Mouse (Mus musculus): ENCODE data around the gene Rbm25. TPM values are rescaled to one million over a fixed set of nuclear protein-coding genes. Genes with fewer than 3 reads are reported as not detected.

The Rbm25 gene
- polyA plus RNA-seq, 1 experiment from 2014 or later: 217 TPM

DNA sequence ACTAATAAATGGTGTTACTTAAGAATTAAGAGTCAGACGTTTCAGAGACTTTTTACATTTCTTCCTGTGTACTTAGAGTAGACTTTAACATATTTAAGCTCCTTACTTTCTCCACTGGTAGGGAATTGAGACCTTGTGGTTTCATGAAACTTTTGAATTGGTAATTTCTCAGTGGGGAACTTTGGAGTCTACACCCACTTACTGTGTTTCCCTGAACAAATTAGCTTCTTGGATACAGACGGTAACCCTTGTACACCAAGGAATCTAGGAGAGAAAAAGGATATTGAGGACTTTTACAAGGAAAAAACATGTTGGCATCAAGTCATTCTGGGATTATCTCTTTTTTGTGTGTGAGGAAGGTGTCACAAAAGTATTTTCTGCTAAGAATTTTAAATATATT lies 2.8 kb downstream of the Rbm25 start:
- peaks cover 10% of the 10 kb centered on the region; the same call in 1 of the 2 replicates for H3K36me3 ChIP-seq (ENCODE audit: control insufficient read depth, insufficient read depth, low read length)
- peaks cover 3% of the 10 kb centered on the region; the same call in 1 of the 2 replicates for H3K4me1 ChIP-seq (ENCODE audit: control insufficient read depth, insufficient read depth, low read depth, low read length)
- no peak for ATAC-seq
- H3K9ac ChIP-seq (ENCODE audit: low read depth, low read length): no peak overlapping the region
- no peaks in the 10 kb centered on the region for H3K9me3 ChIP-seq (ENCODE audit: control insufficient read depth, low read length)
- H3K4me2 ChIP-seq (ENCODE audit: low read length): peak overlapping the region; percentile 40
- H3K4me3 ChIP-seq (ENCODE audit: low read length): no peak overlapping the region
- H3K27me3 ChIP-seq (replicated peaks; ENCODE audit: control insufficient read depth, insufficient read depth, low read length): no peaks in the 10 kb centered on the region
- WGBS: 38% methylated on average over 2 of the region's 2 CpGs
- H3K27ac ChIP-seq (ENCODE audit: low read depth, low read length): no peak overlapping the region

DNA sequence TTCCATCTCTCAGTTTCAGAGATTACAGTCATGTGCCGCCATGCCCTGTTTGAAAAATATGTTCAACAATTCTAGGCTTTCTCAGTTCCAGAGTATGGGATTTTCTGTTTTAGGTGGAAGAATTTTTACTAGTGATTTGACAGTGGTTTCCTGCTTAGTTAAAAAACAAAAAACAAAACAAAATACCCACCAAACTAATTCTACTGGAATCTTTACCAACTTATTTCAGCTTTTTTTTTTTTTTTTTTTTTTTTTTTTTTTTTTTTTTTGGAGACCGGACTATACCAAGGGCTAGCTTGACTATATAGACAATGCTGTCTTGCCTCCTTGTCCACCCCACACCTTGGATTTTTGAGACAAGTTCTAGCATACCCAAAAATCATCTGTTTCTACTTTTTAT lies 10.2 kb downstream of the Rbm25 start:
- Histone ChIP-seq H3K9me3 (ENCODE audit: control insufficient read depth, low read length) (no peaks in the 10 kb centered on the region), H3K4me1 (ENCODE audit: control insufficient read depth, insufficient read depth, low read depth, low read length) (no peaks in the 10 kb centered on the region), H3K27me3 (replicated peaks; ENCODE audit: control insufficient read depth, insufficient read depth, low read length) (no peaks in the 10 kb centered on the region), H3K36me3 (ENCODE audit: control insufficient read depth, insufficient read depth, low read length) (peaks cover 34% of the 10 kb centered on the region), H3K4me2 (ENCODE audit: low read length) (no peak overlapping the region), H3K9ac (ENCODE audit: low read depth, low read length) (no peak overlapping the region), H3K4me3 (ENCODE audit: low read length) (no peak overlapping the region), H3K27ac (ENCODE audit: low read depth, low read length) (no peak overlapping the region)
- ATAC-seq: no peak
- 100% methylated on average over 2 of the region's 2 CpGs for WGBS

DNA sequence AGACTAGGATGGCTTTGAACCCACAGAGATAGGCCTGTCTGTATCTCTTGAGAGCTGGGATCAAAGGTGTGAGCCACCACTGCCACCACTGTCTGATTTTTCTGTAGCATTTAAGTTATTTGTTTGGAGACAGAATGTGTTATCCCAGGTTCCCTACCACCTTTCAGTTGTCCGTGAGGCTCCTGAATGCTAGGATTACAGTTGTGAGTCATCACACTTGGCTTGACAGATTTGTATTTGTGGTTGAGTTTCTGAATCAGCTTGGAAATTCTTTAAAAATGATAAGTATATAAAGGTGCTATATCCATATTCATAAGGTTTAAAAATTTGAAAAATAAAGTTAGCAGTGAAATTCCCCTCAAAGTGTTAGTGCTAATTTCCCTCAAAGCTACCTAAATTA lies 12.1 kb downstream of the Rbm25 start:
- 83% methylated on average over 1 of the region's 1 CpGs for WGBS
- Histone ChIP-seq H3K27ac (ENCODE audit: low read depth, low read length) (no peak overlapping the region), H3K4me3 (ENCODE audit: low read length) (no peak overlapping the region), H3K4me1 (ENCODE audit: control insufficient read depth, insufficient read depth, low read depth, low read length) (no peaks in the 10 kb centered on the region), H3K27me3 (replicated peaks; ENCODE audit: control insufficient read depth, insufficient read depth, low read length) (no peaks in the 10 kb centered on the region), H3K9ac (ENCODE audit: low read depth, low read length) (no peak overlapping the region), H3K4me2 (ENCODE audit: low read length) (no peak overlapping the region), H3K9me3 (ENCODE audit: control insufficient read depth, low read length) (no peaks in the 10 kb centered on the region), H3K36me3 (ENCODE audit: control insufficient read depth, insufficient read depth, low read length) (peaks cover 32% of the 10 kb centered on the region)
- no peak for ATAC-seq

DNA sequence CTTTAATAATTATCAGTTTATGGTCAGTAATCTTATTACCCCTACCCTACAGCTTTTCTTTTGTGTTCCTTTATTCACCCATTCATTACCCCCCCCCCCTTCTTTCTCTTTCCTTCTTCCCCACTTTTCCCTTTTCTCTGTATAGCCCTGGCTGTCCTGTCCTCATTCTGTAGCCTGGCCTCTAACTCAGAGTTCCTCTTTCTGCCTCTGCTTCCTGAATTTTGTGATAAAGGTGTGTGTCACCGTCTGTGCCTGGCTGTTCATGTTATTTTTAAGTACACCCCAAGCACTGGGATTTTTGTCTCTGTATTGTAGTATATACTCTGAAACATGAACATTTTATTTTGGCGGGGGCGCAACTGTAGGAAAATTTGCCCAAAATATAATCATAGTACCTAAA lies 19.3 kb downstream of the Rbm25 start:
- no peak overlapping the region for H3K9ac ChIP-seq (ENCODE audit: low read depth, low read length)
- no peak overlapping the region for H3K27ac ChIP-seq (ENCODE audit: low read depth, low read length)
- ATAC-seq: no peak
- H3K27me3 ChIP-seq (replicated peaks; ENCODE audit: control insufficient read depth, insufficient read depth, low read length): no peaks in the 10 kb centered on the region
- no peak overlapping the region for H3K4me2 ChIP-seq (ENCODE audit: low read length)
- no peaks in the 10 kb centered on the region for H3K4me1 ChIP-seq (ENCODE audit: control insufficient read depth, insufficient read depth, low read depth, low read length)
- 96% methylated on average over 3 of the region's 3 CpGs for WGBS
- no peak overlapping the region for H3K4me3 ChIP-seq (ENCODE audit: low read length)
- peaks cover 25% of the 10 kb centered on the region for H3K36me3 ChIP-seq (ENCODE audit: control insufficient read depth, insufficient read depth, low read length)
- H3K9me3 ChIP-seq (ENCODE audit: control insufficient read depth, low read length): no peaks in the 10 kb centered on the region

DNA sequence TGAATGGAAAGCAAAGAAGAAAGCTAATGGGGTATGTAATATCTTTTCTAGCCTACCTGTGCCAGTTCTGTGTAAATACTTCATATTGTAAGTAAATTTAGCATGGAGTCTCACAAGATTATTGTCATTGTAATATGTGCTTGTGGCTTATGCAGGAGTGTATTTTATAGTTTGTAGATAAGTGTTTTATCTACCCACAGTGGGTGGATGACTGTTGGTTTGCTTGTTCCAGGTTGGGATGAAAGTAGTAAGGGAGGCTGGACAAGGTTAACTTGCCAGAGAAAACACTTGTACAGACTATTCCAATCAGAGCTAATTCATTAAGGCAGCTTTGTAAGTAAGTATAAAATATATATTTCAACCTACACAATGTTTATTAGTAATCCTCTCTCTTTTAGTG lies 20.4 kb downstream of the Rbm25 start:
- no peak for ATAC-seq
- H3K27me3 ChIP-seq (replicated peaks; ENCODE audit: control insufficient read depth, insufficient read depth, low read length): no peaks in the 10 kb centered on the region
- H3K36me3 ChIP-seq (ENCODE audit: control insufficient read depth, insufficient read depth, low read length): peaks cover 20% of the 10 kb centered on the region
- no peaks in the 10 kb centered on the region for H3K4me1 ChIP-seq (ENCODE audit: control insufficient read depth, insufficient read depth, low read depth, low read length)
- no peak overlapping the region for H3K9ac ChIP-seq (ENCODE audit: low read depth, low read length)
- H3K4me2 ChIP-seq (ENCODE audit: low read length): no peak overlapping the region
- H3K27ac ChIP-seq (ENCODE audit: low read depth, low read length): no peak overlapping the region
- no peak overlapping the region for H3K4me3 ChIP-seq (ENCODE audit: low read length)
- H3K9me3 ChIP-seq (ENCODE audit: control insufficient read depth, low read length): no peaks in the 10 kb centered on the region

DNA sequence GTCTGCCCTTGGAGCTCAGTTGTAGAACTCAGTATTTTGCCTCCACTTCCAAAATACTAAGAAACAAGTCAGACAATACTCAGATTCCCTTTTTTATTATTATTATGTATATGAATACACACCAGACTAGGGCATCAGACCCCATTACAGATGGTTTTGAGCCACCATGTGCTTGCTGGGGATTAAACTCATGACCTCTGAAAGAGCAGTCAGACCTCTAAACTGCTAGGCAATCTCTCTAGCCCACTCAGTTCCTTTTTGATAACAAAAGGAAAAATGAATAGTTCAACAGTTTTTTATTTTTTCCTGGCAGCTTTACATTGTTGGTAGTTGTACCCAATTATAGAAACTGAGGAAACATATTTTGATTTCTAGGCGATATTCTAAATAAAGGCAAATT lies 54.4 kb downstream of the Rbm25 start:
- 98% methylated on average over 1 of the region's 1 CpGs for WGBS
- Histone ChIP-seq H3K9ac (ENCODE audit: low read depth, low read length) (no peak overlapping the region), H3K4me2 (ENCODE audit: low read length) (no peak overlapping the region), H3K9me3 (ENCODE audit: control insufficient read depth, low read length) (no peaks in the 10 kb centered on the region), H3K4me1 (ENCODE audit: control insufficient read depth, insufficient read depth, low read depth, low read length) (peaks cover 12% of the 10 kb centered on the region), H3K27me3 (replicated peaks; ENCODE audit: control insufficient read depth, insufficient read depth, low read length) (no peaks in the 10 kb centered on the region), H3K4me3 (ENCODE audit: low read length) (no peak overlapping the region), H3K27ac (ENCODE audit: low read depth, low read length) (no peak overlapping the region), H3K36me3 (ENCODE audit: control insufficient read depth, insufficient read depth, low read length) (peaks cover 6% of the 10 kb centered on the region; the same call in 1 of the 2 replicates)
- ATAC-seq: no peak

DNA sequence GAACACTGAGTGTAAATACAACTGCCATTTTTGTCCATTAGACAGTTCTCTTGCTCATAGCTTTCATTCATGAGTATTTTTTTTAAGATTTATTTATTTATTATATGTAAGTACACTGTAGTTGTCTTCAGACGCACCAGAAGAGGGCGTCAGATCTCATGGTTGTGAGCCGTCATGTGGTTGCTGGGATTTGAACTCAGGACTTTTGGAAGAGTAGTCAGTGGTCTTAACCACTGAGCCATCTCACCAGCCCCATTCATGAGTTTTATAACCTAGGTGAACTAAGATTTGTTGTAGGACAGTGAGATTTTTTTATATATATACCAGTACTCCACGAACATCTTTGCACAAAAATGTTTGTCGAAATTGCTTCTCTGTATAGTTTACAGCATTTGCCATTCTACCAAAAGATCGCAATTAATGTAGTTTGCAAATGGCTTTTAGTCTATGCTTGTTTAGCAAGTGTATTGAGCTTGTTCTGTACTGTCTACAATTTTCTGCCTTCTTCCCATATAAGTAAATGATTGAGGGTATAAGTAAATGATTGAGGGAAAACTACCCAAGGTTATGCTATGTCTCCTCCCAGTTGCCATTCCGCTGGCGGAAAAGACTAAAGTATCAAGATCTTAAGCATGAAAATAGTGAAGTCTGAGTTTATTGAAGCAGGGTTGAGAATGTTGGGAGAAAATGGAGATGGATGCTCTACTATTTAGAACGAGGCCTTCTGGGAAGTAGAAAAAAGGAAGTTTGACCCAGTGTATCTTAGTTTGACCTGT lies 55.7 kb downstream of the Rbm25 start:
- Histone ChIP-seq H3K27ac (ENCODE audit: low read depth, low read length) (peak overlapping the region; percentile 95), H3K4me2 (ENCODE audit: low read length) (no peak overlapping the region)

DNA sequence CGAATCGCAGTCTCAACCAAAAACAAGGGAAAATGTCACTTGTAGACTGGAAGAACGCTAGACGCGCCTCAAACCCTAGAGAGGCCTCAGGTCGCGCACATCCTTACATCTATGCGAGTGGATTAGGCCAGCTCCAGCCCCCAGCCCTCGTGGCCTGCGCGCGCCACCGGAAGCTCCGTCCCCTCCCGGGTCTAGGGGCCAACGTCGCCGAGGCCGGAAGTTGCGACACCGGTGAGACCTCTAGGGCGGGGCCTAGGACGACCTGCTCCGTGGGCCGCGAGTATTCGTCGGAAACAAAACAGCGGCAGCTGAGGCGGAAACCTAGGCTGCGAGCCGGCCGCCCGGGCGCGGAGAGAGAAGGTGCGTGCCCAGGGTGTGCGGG lies 56.9 kb downstream of the Rbm25 start, which contains the start of gene Psen1:
Gene Psen1 (plus strand): TSS at position 219 of the 382 bp plus-strand sequence.
- WGBS: 0% methylated on average over 38 of the region's 38 CpGs
- H3K4me1 ChIP-seq (ENCODE audit: control insufficient read depth, insufficient read depth, low read depth, low read length): peaks cover 15% of the 10 kb centered on the region
- peak within 1 kb of the TSS; percentile 79 for H3K4me2 ChIP-seq (ENCODE audit: low read length)
- peak within 1 kb of the TSS; percentile 95 for H3K27ac ChIP-seq (ENCODE audit: low read depth, low read length)
- ATAC-seq: peak; percentile 99
- peak within 1 kb of the TSS; percentile 98 for H3K4me3 ChIP-seq (ENCODE audit: low read length)
- no peaks in the 10 kb centered on the region; the same call in 1 of the 2 replicates for H3K36me3 ChIP-seq (ENCODE audit: control insufficient read depth, insufficient read depth, low read length)
- peak within 1 kb of the TSS; percentile 93 for H3K9ac ChIP-seq (ENCODE audit: low read depth, low read length)
- H3K9me3 ChIP-seq (ENCODE audit: control insufficient read depth, low read length): no peaks in the 10 kb centered on the region
- no peaks in the 10 kb centered on the region for H3K27me3 ChIP-seq (replicated peaks; ENCODE audit: control insufficient read depth, insufficient read depth, low read length)

More for the DNA sequence above, 55.7 kb downstream of the Rbm25 start:
- Histone ChIP-seq H3K9me3 (ENCODE audit: control insufficient read depth, low read length) (no peaks in the 10 kb centered on the region), H3K27me3 (replicated peaks; ENCODE audit: control insufficient read depth, insufficient read depth, low read length) (no peaks in the 10 kb centered on the region), H3K4me3 (ENCODE audit: low read length) (no peak overlapping the region), H3K36me3 (ENCODE audit: control insufficient read depth, insufficient read depth, low read length) (peaks cover 5% of the 10 kb centered on the region; the same call in 1 of the 2 replicates), H3K4me1 (ENCODE audit: control insufficient read depth, insufficient read depth, low read depth, low read length) (peaks cover 15% of the 10 kb centered on the region), H3K9ac (ENCODE audit: low read depth, low read length) (no peak overlapping the region)
- 91% methylated on average over 9 of the region's 9 CpGs for WGBS
- no peak for ATAC-seq

DNA sequence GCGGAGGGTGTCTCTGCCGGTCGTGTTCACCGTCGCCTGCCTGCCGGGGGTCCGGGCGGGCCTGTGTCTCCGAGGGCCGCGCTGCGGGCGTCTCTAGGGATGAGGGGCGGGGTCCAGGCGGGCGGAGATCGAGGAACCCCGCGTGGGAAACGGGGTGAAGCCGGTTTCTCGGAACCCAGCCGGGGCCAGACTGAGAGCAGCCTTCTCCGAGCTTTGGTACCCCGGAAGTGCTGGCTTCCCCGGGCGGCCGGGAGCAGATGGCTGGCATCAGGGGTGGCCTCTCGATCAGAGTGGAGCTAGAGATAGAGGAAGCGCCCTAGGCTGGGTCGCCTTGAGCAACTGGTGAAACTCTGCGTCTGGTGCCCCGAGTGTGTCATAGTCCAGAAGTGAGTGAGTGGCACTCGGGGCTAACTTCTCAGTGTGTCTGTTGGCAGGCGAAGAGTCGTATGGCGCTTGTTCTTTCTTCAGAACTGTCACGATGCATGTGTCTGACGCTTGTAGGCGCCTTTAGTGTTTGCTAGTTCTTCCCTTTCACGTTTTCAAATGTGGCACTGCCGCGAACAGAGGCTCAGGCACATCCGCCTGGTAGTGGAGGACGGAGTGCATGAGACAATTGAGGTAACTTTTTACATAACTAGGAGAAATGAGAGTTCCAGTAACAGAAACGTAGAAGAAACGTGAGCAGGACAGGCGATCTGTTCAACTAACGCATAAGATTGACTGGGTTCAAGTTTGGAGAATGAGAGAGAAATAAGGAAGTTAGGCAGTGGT lies 57.5 kb downstream of the Rbm25 start:
- H3K27ac ChIP-seq (ENCODE audit: low read depth, low read length): peak overlapping the region; percentile 95
- peak overlapping the region; percentile 93 for H3K9ac ChIP-seq (ENCODE audit: low read depth, low read length)
- ATAC-seq: peak; percentile 78
- H3K9me3 ChIP-seq (ENCODE audit: control insufficient read depth, low read length): no peaks in the 10 kb centered on the region
- 1% methylated on average over 46 of the region's 49 CpGs for whole genome bisulfite sequencing
- H3K27me3 ChIP-seq (replicated peaks; ENCODE audit: control insufficient read depth, insufficient read depth, low read length): no peaks in the 10 kb centered on the region
- H3K36me3 ChIP-seq (ENCODE audit: control insufficient read depth, insufficient read depth, low read length): no peaks in the 10 kb centered on the region; the same call in 1 of the 2 replicates
- peaks cover 15% of the 10 kb centered on the region for H3K4me1 ChIP-seq (ENCODE audit: control insufficient read depth, insufficient read depth, low read depth, low read length)
- peak overlapping the region; percentile 79 for H3K4me2 ChIP-seq (ENCODE audit: low read length)
- peak overlapping the region; percentile 98 for H3K4me3 ChIP-seq (ENCODE audit: low read length)
